Mouse (Mus musculus) thymus, adult 2 months (tissue): ENCODE results near the gene Hes2.

Experiments used
- CTCF ChIP-seq: fragments of 200-500 bp; IDR thresholded peaks from 2 replicates; pipeline ENCODE4 v1.5.1; 2012; ENCODE audit warnings: mild to moderate bottlenecking, control low read depth, low read length, moderate library complexity, borderline replicate concordance; ENCODE audit not compliant: control insufficient read depth, poor library complexity, insufficient read depth; ENCODE audit errors: extremely low read depth
- POLR2A ChIP-seq: fragments of 200-500 bp; IDR thresholded peaks from 2 replicates; pipeline ENCODE4 v1.6.1; 2012; ENCODE audit warnings: mild to moderate bottlenecking, low read length, control low read depth, moderate library complexity; ENCODE audit not compliant: control insufficient read depth, poor library complexity, insufficient read depth; ENCODE audit errors: extremely low read depth

GRCm38 (mm10) chr4:152178344-152178864 lies 19.7 kb downstream of the Hes2 start:
- no peak for TF ChIP-seq CTCF
- TF ChIP-seq POLR2A: no peak
